Mouse (Mus musculus) intestine, postnatal 0 days (tissue): Measurements from ENCODE around the gene Apol8. TPM values are rescaled to one million over a fixed set of nuclear protein-coding genes. Genes with fewer than 3 reads are reported as not detected.

ENCODE experiments used
- ATAC-seq: fragments of 200-750 bp; cut with Nextera tagmentation; 2 replicates; pipeline ENCODE4 v1.8.0; 2017; ENCODE audit warnings: mild to moderate bottlenecking, moderate TSS enrichment, moderate library complexity
- H3K27ac ChIP-seq: fragments of 300-500 bp; sonication (generic); 2 replicates; pipeline ENCODE4 v1.5.1; 2014; ENCODE audit warnings: mild to moderate bottlenecking, low read depth, low read length, moderate library complexity
- H3K27me3 ChIP-seq: fragments of 300-500 bp; sonication (generic); replicated peaks from 2 replicates; pipeline ENCODE4 v1.6.1; 2014; ENCODE audit warnings: low read length, mixed read lengths; ENCODE audit not compliant: control insufficient read depth, insufficient read depth
- H3K36me3 ChIP-seq: fragments of 300-500 bp; sonication (generic); 2 replicates; pipeline ENCODE4 v1.6.1; 2014; ENCODE audit warnings: mild to moderate bottlenecking, moderate library complexity; ENCODE audit not compliant: control insufficient read depth, insufficient read depth
- H3K4me1 ChIP-seq: fragments of 300-500 bp; sonication (generic); replicated peaks from 2 replicates; pipeline ENCODE4 v1.6.1; 2014; ENCODE audit warnings: antibody characterized with exemption, low read length, mixed read lengths; ENCODE audit not compliant: control insufficient read depth, insufficient read depth
- H3K4me2 ChIP-seq: fragments of 300-500 bp; sonication (generic); replicated peaks from 2 replicates; pipeline ENCODE4 v1.6.1; 2014; ENCODE audit warnings: low read depth, mild to moderate bottlenecking, moderate library complexity
- H3K4me3 ChIP-seq: fragments of 300-500 bp; sonication (generic); 2 replicates; pipeline ENCODE4 v1.5.1; 2014; ENCODE audit warnings: low read depth, low read length
- H3K9ac ChIP-seq: fragments of 300-500 bp; sonication (generic); 2 replicates; pipeline ENCODE4 v1.6.1; 2014; ENCODE audit warnings: mild to moderate bottlenecking, low read depth, low read length
- H3K9me3 ChIP-seq: fragments of 300-500 bp; sonication (generic); 2 replicates; pipeline ENCODE4 v1.6.1; 2016; ENCODE audit warnings: mixed run types; ENCODE audit not compliant: control insufficient read depth
- CTCF ChIP-seq: sonication (generic); IDR thresholded peaks from 2 replicates; pipeline ENCODE4 v1.5.1; 2016; ENCODE audit warnings: low read depth, mild to moderate bottlenecking, control low read depth, antibody characterized with exemption, moderate library complexity
- WGBS: fragments of 180-500 bp; shearing (Covaris S2); extraction: QIAGEN DNeasy Blood & Tissue Kit; methylation state at CpG from one replicate; pipeline ENCODE4 v1.1.7; 2014; 5-methylcytosine and 5-hydroxymethylcytosine counted together
- polyA plus RNA-seq: library from polyadenylated mRNA; unstranded; fragments of >200 nt; fragmentation: Nextera tagmentation; extraction: Ambion mirVana; gene quantifications from 2 replicates; pipeline ENCODE4 v1.2.1, GENCODE M21; 2015

Apol8 gene
- polyA plus RNA-seq, 1 experiment from 2014 or later: not detected

DNA sequence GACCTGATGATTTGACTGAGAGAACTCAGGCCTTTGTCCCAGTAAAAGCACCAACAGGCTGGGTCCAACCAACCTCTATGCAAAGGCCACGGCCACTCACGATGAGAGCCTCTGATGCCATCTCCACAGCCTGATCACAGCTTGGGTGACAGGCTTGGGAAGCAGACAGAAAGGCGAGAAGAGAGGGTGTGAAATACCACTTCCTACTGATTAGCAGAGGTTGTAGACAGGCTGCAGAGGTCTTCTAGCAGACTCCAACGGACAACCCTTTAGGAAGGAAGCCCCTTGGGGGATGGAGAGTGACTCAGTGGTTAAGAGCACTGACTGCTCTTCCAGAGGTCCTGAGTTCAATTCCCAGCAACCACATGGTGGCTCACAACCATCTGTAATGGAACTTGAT lies 44.4 kb upstream of the Apol8 start:
- H3K36me3 ChIP-seq: peaks cover 72% of the 10 kb centered on the region

GRCm38 (mm10) chr15:77800511-77800910 lies 43.7 kb upstream of the Apol8 start:
- no peaks in the 10 kb centered on the region for H3K27me3 ChIP-seq
- peaks cover 72% of the 10 kb centered on the region for H3K36me3 ChIP-seq
- no peaks in the 10 kb centered on the region for H3K9me3 ChIP-seq
- no peak overlapping the region for H3K4me2 ChIP-seq
- peaks cover 17% of the 10 kb centered on the region for H3K4me1 ChIP-seq
- peak overlapping the region; percentile 78 for H3K27ac ChIP-seq
- no peak for TF ChIP-seq CTCF
- ATAC-seq: peak; percentile 84
- H3K4me3 ChIP-seq: no peak overlapping the region
- no peak overlapping the region for H3K9ac ChIP-seq

More for the DNA sequence above, 44.4 kb upstream of the Apol8 start:
- H3K4me1 ChIP-seq: peaks cover 17% of the 10 kb centered on the region
- no peak for ATAC-seq
- H3K9me3 ChIP-seq: no peaks in the 10 kb centered on the region
- 47% methylated on average over 4 of the region's 4 CpGs for WGBS
- H3K4me2 ChIP-seq: no peak overlapping the region
- no peak overlapping the region for H3K9ac ChIP-seq
- no peak overlapping the region for H3K4me3 ChIP-seq
- peak overlapping the region; percentile 78 for H3K27ac ChIP-seq
- H3K27me3 ChIP-seq: no peaks in the 10 kb centered on the region
- no peak for TF ChIP-seq CTCF

DNA sequence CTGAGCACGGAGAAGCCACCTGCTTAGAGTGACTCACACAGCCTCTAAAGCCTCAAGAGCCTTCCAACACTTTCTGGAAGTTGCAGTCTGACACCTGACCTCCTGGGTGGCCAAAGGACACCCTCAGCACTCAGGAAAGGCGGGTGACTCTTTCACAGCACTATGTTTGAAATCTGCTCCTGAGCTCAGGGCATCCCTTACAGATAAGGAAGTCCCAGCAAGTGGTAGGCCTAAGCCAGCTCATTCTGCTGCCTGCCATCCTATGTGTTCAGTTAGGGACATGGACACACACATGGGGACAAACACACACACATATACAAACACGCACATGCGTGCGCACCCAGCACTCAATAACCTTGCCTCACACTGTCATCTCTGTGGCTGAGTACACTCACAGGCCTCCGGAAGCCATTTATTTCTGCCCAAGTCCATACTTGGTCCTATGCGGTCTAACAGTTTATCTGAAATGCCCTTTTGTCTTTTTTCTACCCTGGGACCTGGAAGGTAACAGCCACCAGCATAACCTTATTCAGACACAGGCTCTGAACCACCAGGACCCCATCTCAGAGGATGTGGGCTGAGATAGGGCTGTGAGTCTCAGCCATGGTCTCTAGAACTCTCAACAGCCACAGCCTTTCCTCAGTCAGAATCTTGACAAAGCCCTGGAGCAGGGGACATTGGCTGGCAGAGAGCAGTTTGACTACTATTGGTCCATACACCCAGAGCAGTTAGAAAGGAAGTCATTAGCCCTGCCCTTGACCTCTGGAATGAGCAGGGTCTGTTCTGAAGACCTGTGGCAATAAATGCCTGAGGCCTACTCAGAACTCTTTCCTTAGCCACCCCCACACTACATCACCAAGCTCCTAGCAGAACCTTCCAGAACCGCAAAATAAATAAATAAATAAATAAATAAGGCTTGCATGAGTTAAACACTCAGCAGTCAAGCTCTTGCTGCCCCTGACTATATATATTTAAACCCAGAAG lies 43.0 kb upstream of the Apol8 start:
- H3K4me3 ChIP-seq: no peak overlapping the region
- no peaks in the 10 kb centered on the region for H3K27me3 ChIP-seq
- peaks cover 73% of the 10 kb centered on the region for H3K36me3 ChIP-seq
- WGBS: 67% methylated on average over 8 of the region's 8 CpGs
- peaks cover 17% of the 10 kb centered on the region for H3K4me1 ChIP-seq
- no peak overlapping the region for H3K4me2 ChIP-seq
- no peak; the same call in 1 of the 2 replicates for ATAC-seq
- H3K27ac ChIP-seq: peak overlapping the region; percentile 78
- H3K9ac ChIP-seq: no peak overlapping the region
- no peak for TF ChIP-seq CTCF
- H3K9me3 ChIP-seq: no peaks in the 10 kb centered on the region

DNA sequence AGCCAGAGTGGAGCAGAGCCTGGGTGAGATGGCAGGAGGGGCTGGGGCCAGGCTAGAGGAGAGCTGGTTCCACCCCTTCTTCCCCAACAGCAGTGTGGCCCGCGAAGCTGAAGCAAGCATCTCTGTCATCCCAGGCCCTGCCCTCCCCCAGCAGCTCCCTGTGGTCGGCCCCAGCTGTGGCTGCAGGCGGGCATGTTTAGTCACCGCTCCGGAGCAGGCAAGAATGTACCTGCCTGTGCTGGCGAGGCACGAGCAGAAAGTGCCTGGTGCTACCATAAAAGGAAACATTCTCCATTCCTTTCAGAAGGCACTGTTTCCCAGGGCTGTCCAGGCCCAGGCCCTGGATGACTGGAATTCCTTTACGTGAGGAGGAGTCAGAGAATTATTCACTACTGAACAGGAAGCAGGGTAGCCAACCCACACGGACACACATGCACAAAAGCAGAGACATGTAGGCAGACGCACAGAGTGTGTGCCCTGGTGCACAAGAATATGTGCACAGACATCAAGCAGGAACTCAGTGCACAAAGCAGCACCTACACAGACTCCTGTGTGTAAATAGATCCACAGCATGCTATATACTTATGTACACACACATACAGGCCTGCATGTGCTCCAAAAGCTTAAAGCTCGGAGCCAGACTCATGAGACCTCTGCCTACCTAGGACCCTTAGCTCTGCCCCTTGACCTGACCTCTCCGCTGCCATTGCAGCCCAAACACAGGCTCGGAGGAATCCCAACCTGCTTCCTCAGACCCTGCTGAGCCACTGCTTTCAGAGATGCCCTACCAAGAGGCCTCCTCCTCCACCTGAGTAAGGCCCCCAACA lies 42.1 kb upstream of the Apol8 start:
- WGBS: 17% methylated on average over 14 of the region's 14 CpGs
- Histone ChIP-seq H3K4me1 (peaks cover 17% of the 10 kb centered on the region), H3K4me3 (no peak overlapping the region), H3K9me3 (no peaks in the 10 kb centered on the region), H3K36me3 (peaks cover 72% of the 10 kb centered on the region), H3K9ac (no peak overlapping the region), H3K27ac (peak overlapping the region; percentile 78), H3K4me2 (no peak overlapping the region), H3K27me3 (no peaks in the 10 kb centered on the region)
- TF ChIP-seq CTCF: no peak
- peak; percentile 16; the same call in 1 of the 2 replicates for ATAC-seq

- TF ChIP-seq CTCF: no peak
- Histone ChIP-seq H3K36me3 (peaks cover 73% of the 10 kb centered on the region), H3K27ac (peak overlapping the region; percentile 70; the same call in 1 of the 2 replicates), H3K27me3 (no peaks in the 10 kb centered on the region), H3K9me3 (no peaks in the 10 kb centered on the region), H3K9ac (no peak overlapping the region), H3K4me2 (no peak overlapping the region), H3K4me1 (peaks cover 17% of the 10 kb centered on the region), H3K4me3 (no peak overlapping the region)
- peak; percentile 42 for ATAC-seq
- WGBS: 64% methylated on average over 14 of the region's 14 CpGs
Observed at GRCm38 (mm10) chr15:77797609-77798411, 41.0 kb upstream of the Apol8 start.
